ENCODE assay signal across 24 mouse cellular contexts in the genomic region with DNA sequence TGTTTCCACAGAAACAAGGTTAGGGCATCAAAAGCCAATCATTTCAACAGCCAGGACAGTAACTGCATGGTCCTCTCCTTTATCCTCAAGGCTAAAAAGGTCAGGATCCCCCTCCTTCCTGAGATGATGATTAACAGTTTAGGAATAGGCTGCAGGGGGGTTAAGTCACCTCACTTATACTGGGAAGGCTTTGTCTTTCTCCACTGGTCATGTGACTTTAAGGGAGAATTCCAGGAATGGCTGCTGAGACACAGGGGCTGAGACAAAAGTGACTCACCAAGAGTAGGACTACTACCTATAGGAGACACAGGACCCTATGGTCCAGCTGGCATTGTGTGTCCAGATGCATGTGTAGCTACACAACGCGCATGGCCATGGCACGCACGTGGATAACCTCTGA. TPM values are rescaled to one million over a fixed set of nuclear protein-coding genes. Genes with fewer than 3 reads are reported as not detected.
A peak's percentile ranks its signal among the peaks of the same experiment; 100 is the strongest.
DNase-seq lines count a peak whose midpoint lies in the region; ATAC-seq and TF ChIP-seq lines count a peak whose summit lies in the region.
"Had no signal": no experiment of that assay in that cellular context is flagged by ENCODE, and none has a peak within 500 bp of the region (broad histone marks: within the 10 kb centered on the region; RNA-seq: fewer than 3 reads in every experiment).

No protein-coding gene starts in this region.

- H3K27me3 ChIP-seq in Patski: no peaks in the 10 kb centered on the region
- H3K27me3 ChIP-seq: forebrain, embryonic 13.5 days had no signal

- POLR2A ChIA-PET in Patski (lab: Charles Lee): no interaction called here

- CTCF ChIA-PET in Patski (lab: Charles Lee): interaction anchor here (1.7 kb wide), 1 partner anchor 32 kb away, joined by 4 read pairs; the partner anchor contains the start of gene Trim69

- in situ Hi-C loops in Patski (cut with MboI; ENCODE audit: low pct_unique_long_range_greater_than_20kb): no loop called here

- no peak for TF ChIP-seq CTCF in Patski (IDR thresholded peaks at IDR 0.05)

- DNase-seq in 3134 (ENCODE audit: extremely low read depth, insufficient read length, low spot score) (peak; percentile 30), 3T3-L1 (ENCODE audit: low read depth, low spot score) (peak; percentile 82), Patski (ENCODE audit: low read depth, low spot score) (peak; percentile 49)
- DNase-seq in yolk sac, embryonic 10.5 days (ENCODE audit: low spot score): peak; percentile 38
- DNase-seq in layer of hippocampus, adult 8-10 months (ENCODE audit: low spot score in 2 of 2): no peak
- DNase-seq: adrenal gland, adult 2 months; adrenal gland, postnatal 25 days; cerebellum, adult 2 months; cerebellum, postnatal 10 days; forebrain, postnatal 0 days; gastrocnemius, adult 2 months; gastrocnemius, postnatal 25 days; heart, postnatal 10 days had no signal

- peak; percentile 85 for ATAC-seq in Patski
- no peak for ATAC-seq in cerebellum, adult (ENCODE audit: insufficient number of reproducible peaks, low FRiP score, low TSS enrichment)
- ATAC-seq: forebrain, embryonic 13.5 days; forebrain, postnatal 0 days; intestine, embryonic 16.5 days had no signal

RNA-seq across cellular contexts. Expression of gene Spg11, which starts 9.4 kb away (rescaled TPM):
- 17.0 TPM for polyA plus RNA-seq in Patski (2021)
- 10 to 100 TPM; 15.2 to 19.3 (median 18.5) TPM for total RNA-seq in layer of hippocampus, adult 8-10 months (2022)

RNA-seq across cellular contexts. Expression of gene B2m, which starts 19.9 kb away (rescaled TPM):
- 598 TPM for polyA plus RNA-seq in Patski (2021)
- total RNA-seq in layer of hippocampus, adult 8-10 months (2022): 100 to 1,000 TPM; 103 to 516 (median 252) TPM

RNA-seq across cellular contexts. Expression of gene Trim69, which starts 32.9 kb away (rescaled TPM):
- 0.14 TPM for polyA plus RNA-seq in Patski (2021)
- not detected for total RNA-seq in layer of hippocampus, adult 8-10 months (2022)
- total RNA-seq: adrenal gland, adult 2 months; adrenal gland, postnatal 25 days; forebrain, postnatal 0 days; gastrocnemius, adult 2 months; gastrocnemius, postnatal 25 days; granulocyte monocyte progenitor cell, adult 5-6 weeks; heart, postnatal 10 days; hematopoietic stem cell, adult 5-6 weeks had no signal
- polyA plus RNA-seq: adrenal gland, adult 2 months; cerebellum, adult 2 months; embryonic facial prominence, embryonic 10.5 days; forebrain, embryonic 13.5 days; forebrain, postnatal 0 days; hindbrain, embryonic 14.5 days; intestine, embryonic 16.5 days had no signal

RNA-seq across cellular contexts. Expression of gene Patl2, which starts 58.4 kb away (rescaled TPM):
- polyA plus RNA-seq in Patski (2021): 0.05 TPM
- under 1 TPM in 2 of 4 experiments, not detected in 2; 0.23 to 0.29 TPM for total RNA-seq in layer of hippocampus, adult 8-10 months (2022)
- total RNA-seq: adrenal gland, adult 2 months; adrenal gland, postnatal 25 days; CH12.LX; forebrain, postnatal 0 days; gastrocnemius, adult 2 months; gastrocnemius, postnatal 25 days; granulocyte monocyte progenitor cell, adult 5-6 weeks; heart, adult 8-10 months; heart, postnatal 10 days; hematopoietic stem cell, adult 5-6 weeks had no signal
- polyA plus RNA-seq: adrenal gland, adult 2 months; embryonic facial prominence, embryonic 14.5 days; forebrain, embryonic 13.5 days; forebrain, postnatal 0 days; heart, embryonic 14.5 days; hindbrain, embryonic 14.5 days had no signal

RNA-seq across cellular contexts. Expression of gene Terb2, which starts 58.4 kb away (rescaled TPM):
- polyA plus RNA-seq in Patski (2021): not detected
- not detected for total RNA-seq in layer of hippocampus, adult 8-10 months (2022)
- total RNA-seq: adrenal gland, adult 2 months; adrenal gland, postnatal 25 days; CH12.LX; forebrain, postnatal 0 days; gastrocnemius, adult 2 months; gastrocnemius, postnatal 25 days; granulocyte monocyte progenitor cell, adult 5-6 weeks; heart, adult 8-10 months; heart, postnatal 10 days; hematopoietic stem cell, adult 5-6 weeks had no signal
- polyA plus RNA-seq: adrenal gland, adult 2 months; cerebellum, adult 2 months; embryonic facial prominence, embryonic 10.5 days; embryonic facial prominence, embryonic 14.5 days; forebrain, embryonic 13.5 days; forebrain, postnatal 0 days; heart, embryonic 14.5 days; hindbrain, embryonic 14.5 days; intestine, embryonic 16.5 days had no signal

Comparison
In these comparisons a context has a peak if more than half of its experiments do, and no peak if none do; other contexts are left out.
1. DNase-seq: peak in 3134 (single experiment), 3T3-L1 (single experiment), Patski (single experiment) and yolk sac, embryonic 10.5 days (single experiment); none in layer of hippocampus, adult 8-10 months (0 of 2).